Mouse (Mus musculus) kidney, adult 2 months (tissue): Measurements from ENCODE around the gene Pdcd6.

Experiments
- CTCF ChIP-seq: fragments of 200-500 bp; conservative IDR thresholded peaks from 2 replicates; pipeline ENCODE4 v1.5.1; 2011; ENCODE audit warnings: low read depth, mild to moderate bottlenecking, control low read depth, low read length, moderate library complexity, mixed read lengths; ENCODE audit not compliant: insufficient read depth, insufficient read length
- POLR2A ChIP-seq: fragments of 200-500 bp; IDR thresholded peaks from one replicate; pipeline ENCODE4 v1.6.1; 2011; ENCODE audit warnings: low read depth, low read length, control low read depth

DNA sequence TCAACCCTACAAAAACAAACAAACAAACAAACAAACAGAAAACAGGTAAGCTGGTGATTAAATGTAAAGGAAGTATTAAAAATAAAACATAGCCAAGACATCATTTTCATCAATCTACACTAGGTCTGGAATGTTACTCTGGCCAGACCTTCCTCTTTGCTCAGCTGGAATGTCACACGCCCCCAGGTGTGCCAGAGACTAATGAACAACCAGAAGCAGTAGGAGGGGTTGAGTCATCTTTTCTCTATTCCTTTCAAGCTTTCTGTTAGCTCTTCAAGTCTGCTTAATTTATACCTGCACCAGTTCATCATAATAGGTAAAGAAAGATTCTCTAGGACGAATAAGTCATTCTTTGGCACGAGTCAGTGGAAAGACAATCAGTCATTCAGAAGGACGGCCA is 994 bp downstream of the Pdcd6 start:
- TF ChIP-seq POLR2A (no peak), CTCF (no peak)
